Mouse (Mus musculus) liver, adult 2 months (tissue): ENCODE measurements around the gene Atf6b. TPM values are rescaled to one million over a fixed set of nuclear protein-coding genes. Genes with fewer than 3 reads are reported as not detected.
A peak's percentile ranks its signal among the peaks of the same experiment; 100 is the strongest.

ENCODE experiments used
- DNase-seq: peaks from one replicate; pipeline ENCODE4 v3.0.0-alpha.2; 2011; ENCODE audit warnings: low read depth, low spot score; ENCODE audit errors: extremely low read depth
- H3K27ac ChIP-seq: fragments of 200-500 bp; replicated peaks from 2 replicates; pipeline ENCODE4 v1.5.1; 2012; ENCODE audit warnings: low read depth, mild to moderate bottlenecking, control low read depth, inconsistent platforms, low read length; ENCODE audit not compliant: insufficient read depth
- H3K27me3 ChIP-seq: fragments of 200-500 bp; 2 replicates; pipeline ENCODE4 v1.6.1; 2012; ENCODE audit warnings: mild to moderate bottlenecking, moderate library complexity, low read length, inconsistent platforms; ENCODE audit not compliant: control insufficient read depth, insufficient read depth
- H3K36me3 ChIP-seq: fragments of 200-500 bp; 2 replicates; pipeline ENCODE4 v1.6.1; 2012; ENCODE audit warnings: low read length, inconsistent platforms; ENCODE audit not compliant: control insufficient read depth, insufficient read depth
- H3K4me1 ChIP-seq: fragments of 200-500 bp; 2 replicates; pipeline ENCODE4 v1.6.1; 2011; ENCODE audit warnings: low read length; ENCODE audit not compliant: control insufficient read depth, insufficient read depth
- H3K4me3 ChIP-seq: fragments of 200-500 bp; 2 replicates; pipeline ENCODE4 v1.5.1; 2011; ENCODE audit warnings: low read depth, mild to moderate bottlenecking, control low read depth, low read length, moderate library complexity; ENCODE audit not compliant: insufficient read depth
- H3K79me2 ChIP-seq: fragments of 200-500 bp; 2 replicates; pipeline ENCODE4 v1.6.1; 2012; ENCODE audit warnings: inconsistent platforms, mild to moderate bottlenecking, low read length, moderate library complexity; ENCODE audit not compliant: control insufficient read depth, insufficient read depth
- H3K9ac ChIP-seq: fragments of 200-500 bp; 2 replicates; pipeline ENCODE4 v1.6.1; 2012; ENCODE audit warnings: low read depth, mild to moderate bottlenecking, control low read depth, inconsistent platforms, low read length
- CTCF ChIP-seq: fragments of 200-500 bp; IDR thresholded peaks from 2 replicates; pipeline ENCODE4 v1.5.1; 2011; ENCODE audit warnings: low read depth, low read length, control low read depth
- POLR2A ChIP-seq: fragments of 200-500 bp; IDR thresholded peaks from 2 replicates; pipeline ENCODE4 v1.6.1; 2011; ENCODE audit warnings: low read length, control low read depth; ENCODE audit not compliant: insufficient read depth; ENCODE audit errors: extremely low read depth
- WGBS: fragments of 180-500 bp; shearing (Covaris S2); methylation state at CpG from one replicate; pipeline ENCODE4 v1.1.7; 2018; 5-methylcytosine and 5-hydroxymethylcytosine counted together
- polyA plus RNA-seq: library from polyadenylated mRNA; depleted of rRNA; stranded (reverse); fragments of >200 nt; gene quantifications from 2 replicates; pipeline ENCODE4 v1.2.3, GENCODE M21; 2012
- total RNA-seq: library from RNA; depleted of rRNA; stranded (reverse); fragments of >200 nt; gene quantifications from 2 replicates; pipeline ENCODE4 v1.2.3, GENCODE M21; 2014

Atf6b gene
- total and polyA plus RNA-seq, 2 experiments: 4.4 to 34.6 TPM

- WGBS: 80% methylated on average over 30 of the region's 30 CpGs
- no peak for TF ChIP-seq CTCF
- TF ChIP-seq POLR2A: no peak
- no peaks in the 10 kb centered on the region; the same call in 1 of the 2 replicates for H3K79me2 ChIP-seq
- no peak overlapping the region for H3K9ac ChIP-seq
- H3K4me1 ChIP-seq: peaks cover 12% of the 10 kb centered on the region
- H3K36me3 ChIP-seq: no peaks in the 10 kb centered on the region
- no peaks in the 10 kb centered on the region for H3K27me3 ChIP-seq
- no peak overlapping the region for H3K4me3 ChIP-seq
- DNase-seq: no peak
- H3K27ac ChIP-seq: no peak overlapping the region
Measured at GRCm38 (mm10) chr17:34645831-34646511, 975 bp upstream of the Atf6b start.

- H3K4me1 ChIP-seq: peaks cover 12% of the 10 kb centered on the region
- no peak for DNase-seq
- peaks cover 1% of the 10 kb centered on the region; the same call in 1 of the 2 replicates for H3K36me3 ChIP-seq
- H3K79me2 ChIP-seq: no peaks in the 10 kb centered on the region; the same call in 1 of the 2 replicates
- no peak overlapping the region for H3K4me3 ChIP-seq
- whole genome bisulfite sequencing: 91% methylated on average over 16 of the region's 16 CpGs
- no peaks in the 10 kb centered on the region for H3K27me3 ChIP-seq
- no peak overlapping the region for H3K27ac ChIP-seq
- H3K9ac ChIP-seq: no peak overlapping the region
- no peak for TF ChIP-seq CTCF
- TF ChIP-seq POLR2A: no peak
Measured at GRCm38 (mm10) chr17:34648141-34648890, 1.4 kb downstream of the Atf6b start.

- DNase-seq: no peak
- H3K4me3 ChIP-seq: no peak overlapping the region
- TF ChIP-seq POLR2A (no peak), CTCF (no peak)
- H3K9ac ChIP-seq: no peak overlapping the region
- peaks cover 3% of the 10 kb centered on the region; the same call in 1 of the 2 replicates for H3K36me3 ChIP-seq
- 85% methylated on average over 18 of the region's 18 CpGs for WGBS
- no peaks in the 10 kb centered on the region; the same call in 1 of the 2 replicates for H3K79me2 ChIP-seq
- peaks cover 12% of the 10 kb centered on the region for H3K4me1 ChIP-seq
- H3K27me3 ChIP-seq: no peaks in the 10 kb centered on the region
- no peak overlapping the region for H3K27ac ChIP-seq
Measured at GRCm38 (mm10) chr17:34649106-34649864, 2.3 kb downstream of the Atf6b start.

GRCm38 (mm10) chr17:34650781-34651180 is 3.8 kb downstream of the Atf6b start:
- peaks cover 9% of the 10 kb centered on the region for H3K4me1 ChIP-seq
- TF ChIP-seq POLR2A (no peak), CTCF (no peak)
- no peaks in the 10 kb centered on the region for H3K27me3 ChIP-seq
- H3K27ac ChIP-seq: no peak overlapping the region
- H3K79me2 ChIP-seq: no peaks in the 10 kb centered on the region; the same call in 1 of the 2 replicates
- H3K9ac ChIP-seq: no peak overlapping the region
- H3K36me3 ChIP-seq: peaks cover 3% of the 10 kb centered on the region; the same call in 1 of the 2 replicates
- H3K4me3 ChIP-seq: no peak overlapping the region
- 96% methylated on average over 14 of the region's 14 CpGs for WGBS
- no peak for DNase-seq

- H3K9ac ChIP-seq: no peak overlapping the region
- peaks cover 6% of the 10 kb centered on the region; the same call in 1 of the 2 replicates for H3K4me1 ChIP-seq
- DNase-seq: no peak
- peaks cover 3% of the 10 kb centered on the region; the same call in 1 of the 2 replicates for H3K36me3 ChIP-seq
- H3K27me3 ChIP-seq: no peaks in the 10 kb centered on the region
- H3K27ac ChIP-seq: no peak overlapping the region
- WGBS: 62% methylated on average over 19 of the region's 19 CpGs
- TF ChIP-seq CTCF (peak; percentile 66), POLR2A (no peak)
- no peak overlapping the region for H3K4me3 ChIP-seq
- no peaks in the 10 kb centered on the region for H3K79me2 ChIP-seq
Measured at GRCm38 (mm10) chr17:34651507-34652221, 4.7 kb downstream of the Atf6b start.
